Mouse (Mus musculus) hematopoietic multipotent progenitor cell, adult 10-12 weeks (in vitro differentiated cells): ENCODE data around the gene Ccdc43. TPM values are rescaled to one million over a fixed set of nuclear protein-coding genes. Genes with fewer than 3 reads are reported as not detected.

Experiments used
- polyA plus RNA-seq: library from polyadenylated mRNA; stranded (reverse); fragments of >175 nt; gene quantifications from 2 replicates; pipeline ENCODE4 v1.2.3, GENCODE M21; 2012; ENCODE audit warnings: low replicate concordance

The Ccdc43 gene
- 4.8 and 5.2 TPM in 2 replicates for polyA plus RNA-seq

DNA sequence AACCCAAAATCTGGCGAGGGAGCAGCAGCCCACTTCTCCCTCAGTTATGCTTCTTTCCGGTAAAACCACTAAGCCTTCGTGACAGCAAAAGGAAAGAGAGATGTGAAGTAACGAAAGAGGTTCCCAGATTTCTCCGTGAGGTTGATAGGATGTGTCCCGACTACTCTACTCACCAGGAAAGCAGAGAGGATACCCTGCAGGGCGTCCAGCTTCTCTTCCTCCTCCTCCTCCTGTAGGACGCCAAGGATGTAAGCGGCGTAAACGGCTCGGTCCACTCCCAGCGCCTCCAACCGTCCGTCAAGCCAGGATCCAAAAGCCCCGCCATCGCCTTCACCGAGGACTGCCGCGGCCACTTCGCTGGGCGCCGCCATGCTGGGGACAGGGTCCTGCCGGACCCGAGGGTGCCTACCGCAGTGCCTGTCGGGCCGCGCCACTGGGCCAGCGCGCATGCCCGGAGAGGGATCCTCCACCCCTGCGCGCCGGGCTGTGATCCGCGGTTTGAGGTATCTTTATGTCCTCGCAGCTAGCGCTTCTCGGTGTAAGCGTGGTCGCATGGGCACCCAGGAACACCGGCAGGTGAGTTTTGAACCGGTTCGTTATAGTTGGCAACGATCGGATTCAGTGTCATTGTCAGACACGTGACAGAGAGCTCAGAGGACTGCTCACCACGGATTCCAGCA lies at the start of gene Ccdc43:
Gene Ccdc43, minus strand, starts transcription at position 445 of the 680 bp plus-strand sequence.

DNA sequence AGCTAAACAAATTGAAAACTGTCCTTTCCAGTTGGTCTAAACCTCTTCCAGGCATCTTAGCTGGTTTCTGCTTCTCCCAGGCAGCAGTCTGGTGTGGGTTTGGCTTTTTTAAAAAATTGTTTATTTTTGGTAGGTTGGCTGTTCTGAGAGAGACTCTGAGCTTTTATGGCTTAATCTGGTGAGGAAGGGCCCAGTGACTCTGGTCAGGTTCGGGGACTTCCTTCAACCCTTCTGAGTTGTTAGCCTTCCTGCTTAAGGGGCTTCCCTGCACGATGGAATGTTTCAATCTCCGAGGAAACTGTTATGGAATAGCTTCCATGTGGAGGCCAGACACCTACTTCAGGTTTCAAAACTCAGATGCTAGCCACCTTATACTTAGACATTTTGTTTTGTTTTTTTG lies 34.2 kb downstream of the Ccdc43 start, which contains the start of gene Meioc:
Gene Meioc, plus strand, starts transcription at position 301 of the 400 bp plus-strand sequence.

Other genes starting within 250 kb of the Ccdc43 start
- 9.0 TPM in 2 replicates for gene Itga2b, start 227.7 kb downstream of the Ccdc43 start, polyA plus RNA-seq
- gene Gpatch8, start 141.4 kb downstream of the Ccdc43 start, polyA plus RNA-seq, result 12.9 and 21.0 TPM in 2 replicates
- not detected in 2 replicates for gene Gm11627, start 118.3 kb downstream of the Ccdc43 start, polyA plus RNA-seq
- gene Fzd2, start 93.4 kb downstream of the Ccdc43 start, polyA plus RNA-seq, result 0.11 TPM in 1 of 2 replicates, not detected in the other
- gene Meioc, start 34.1 kb downstream of the Ccdc43 start, polyA plus RNA-seq, result not detected in 2 replicates
- 4.5 and 14.2 TPM in 2 replicates for gene Adam11, start 63.7 kb upstream of the Ccdc43 start, polyA plus RNA-seq
- gene Gjc1, start 121.9 kb upstream of the Ccdc43 start, polyA plus RNA-seq, result not detected in 2 replicates
- gene Higd1b, start 138.1 kb upstream of the Ccdc43 start, polyA plus RNA-seq, result not detected in 2 replicates
- gene Eftud2, start 183.2 kb upstream of the Ccdc43 start, polyA plus RNA-seq, result 92.1 and 150 TPM in 2 replicates
- gene Ccdc103, start 183.4 kb upstream of the Ccdc43 start, polyA plus RNA-seq, result not detected in 2 replicates
- gene Fam187a, start 187.4 kb upstream of the Ccdc43 start, polyA plus RNA-seq, result not detected in 2 replicates
- gene Gfap, start 203.1 kb upstream of the Ccdc43 start, polyA plus RNA-seq, result 1.1 TPM in 1 of 2 replicates, not detected in the other
- 3.6 and 12.5 TPM in 2 replicates for gene Kif18b, start 227.3 kb upstream of the Ccdc43 start, polyA plus RNA-seq
- not detected in 2 replicates for gene C1ql1, start 248.9 kb upstream of the Ccdc43 start, polyA plus RNA-seq